Mouse (Mus musculus) left cerebral cortex, adult 11 months (tissue): ENCODE measurements around the gene Syne1.

ENCODE experiments used
- DNase-seq: peaks from one replicate; pipeline ENCODE4 v3.0.0; 2022; ENCODE audit warnings: low spot score

The Syne1 gene

DNA sequence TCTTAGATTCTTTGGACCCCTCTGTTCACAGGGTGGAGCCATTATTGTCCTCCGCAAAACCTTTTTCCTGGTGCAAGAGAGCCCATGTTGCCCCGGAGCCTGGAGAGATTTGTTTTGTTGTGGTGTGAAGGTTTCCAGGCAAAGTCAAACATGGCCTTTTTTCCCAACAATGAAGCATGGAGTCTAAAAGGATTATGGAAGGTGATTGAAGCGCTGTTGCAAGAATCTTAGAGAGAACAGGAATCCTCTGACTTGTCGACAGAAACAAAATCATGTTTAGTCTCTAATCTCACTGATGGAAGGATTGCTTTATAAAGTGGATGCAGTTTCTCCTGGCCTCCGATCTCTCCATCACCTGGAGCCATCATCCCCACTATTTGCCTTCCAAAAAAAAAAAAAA, at the start of gene Syne1:
Gene Syne1 (minus strand): TSS at position 101 of the 400 bp plus-strand sequence.
- no peak for DNase-seq

DNA sequence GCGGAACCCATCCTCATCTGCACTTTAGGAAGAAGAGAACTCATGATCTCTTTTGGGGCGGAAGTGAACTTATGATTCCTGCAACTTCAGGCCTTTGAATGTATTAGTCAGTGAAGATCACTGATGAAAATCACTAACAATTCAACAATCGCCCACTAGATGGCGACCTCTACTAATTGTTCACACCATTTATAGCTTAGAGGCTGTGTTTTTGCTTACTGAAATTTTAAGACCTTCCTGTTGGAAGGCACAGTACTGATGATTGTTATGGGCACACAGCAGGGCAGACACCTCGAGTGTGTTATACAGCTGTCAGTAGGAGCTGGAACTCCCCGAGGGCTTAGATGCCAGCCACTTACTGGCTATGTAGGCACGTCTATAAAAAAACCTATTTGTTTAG, 48.8 kb upstream of the Syne1 start:
- peak; percentile 39 for DNase-seq

DNA sequence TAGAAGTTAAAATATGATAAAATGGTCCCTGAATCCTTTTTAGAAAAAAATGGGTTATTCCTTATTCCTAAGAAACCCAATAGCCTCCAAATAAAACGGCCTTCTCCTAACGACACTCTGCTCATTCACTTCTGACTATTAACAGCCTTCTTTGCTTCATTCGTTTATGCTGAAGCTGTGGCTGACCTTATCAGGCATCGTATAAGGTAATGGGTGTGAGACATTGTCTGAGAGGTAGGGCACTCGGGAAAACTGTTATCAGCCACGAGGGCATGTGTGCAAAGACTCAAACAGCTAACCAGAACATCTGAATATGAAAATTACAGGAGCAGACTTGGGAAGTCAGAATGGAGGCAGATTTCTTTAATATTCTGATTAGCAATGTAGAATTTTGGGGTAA, 45.3 kb upstream of the Syne1 start:
- no peak for DNase-seq

DNA sequence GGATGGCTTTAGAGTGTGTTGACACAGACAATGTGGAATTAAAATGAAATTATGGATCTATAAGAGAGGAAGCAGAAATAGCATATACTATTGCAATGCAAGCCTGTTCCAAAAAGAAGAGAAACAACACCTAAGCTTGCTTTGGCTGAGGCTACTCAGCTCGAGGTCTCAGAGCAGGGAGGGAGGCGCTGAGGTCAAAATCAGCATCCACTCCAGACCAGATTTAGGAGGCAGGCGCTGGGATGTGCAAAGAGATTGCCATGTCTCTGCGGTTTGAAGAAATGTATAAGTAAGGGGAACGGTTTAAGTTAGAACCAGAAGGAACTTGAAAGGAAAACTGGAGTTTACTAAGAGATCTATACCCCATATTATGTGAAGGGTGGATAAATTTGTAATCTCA, 43.2 kb upstream of the Syne1 start:
- no peak for DNase-seq

DNA sequence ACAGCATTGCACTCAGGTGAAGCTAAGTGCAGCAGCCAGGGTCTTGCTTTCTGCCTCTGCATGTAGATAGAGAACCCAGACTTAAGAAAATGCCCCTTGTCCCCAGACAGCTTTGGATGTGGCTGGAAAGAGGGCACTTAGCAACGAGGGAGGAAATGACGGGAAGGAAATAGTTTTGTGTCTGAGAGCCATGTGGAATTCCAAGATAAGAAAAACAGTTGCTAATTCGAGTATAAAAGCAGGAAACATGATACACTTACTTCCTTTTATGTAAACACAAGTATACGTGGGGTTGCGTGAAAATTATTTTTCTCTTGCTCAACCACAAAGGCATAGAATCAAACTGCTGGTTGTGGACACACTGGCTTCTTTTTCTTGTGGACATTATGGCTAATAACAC, 42.2 kb upstream of the Syne1 start, which contains the start of gene Myct1:
Gene Myct1 (plus strand): TSS at position 312 of the 400 bp plus-strand sequence.
- DNase-seq, result no peak

DNA sequence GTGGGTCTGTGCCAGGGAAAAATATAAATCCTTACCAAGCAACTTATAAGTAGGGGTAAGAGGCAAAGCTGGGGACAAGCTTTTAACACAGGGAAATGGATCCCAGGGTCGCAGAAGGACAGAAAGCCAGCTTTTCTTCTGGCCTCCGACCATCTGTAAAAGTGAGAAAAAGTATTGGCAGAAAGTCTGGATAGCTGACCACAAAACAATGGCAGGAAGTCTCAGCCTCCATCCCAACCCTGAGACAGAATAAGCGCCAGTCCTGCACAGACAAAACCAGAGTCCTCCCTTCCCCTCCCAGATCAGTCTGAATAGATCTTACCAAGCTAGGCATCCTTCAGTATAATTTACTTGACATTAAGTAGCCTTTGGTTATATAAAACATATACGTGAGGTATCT, 40.7 kb upstream of the Syne1 start:
- DNase-seq, result no peak

DNA sequence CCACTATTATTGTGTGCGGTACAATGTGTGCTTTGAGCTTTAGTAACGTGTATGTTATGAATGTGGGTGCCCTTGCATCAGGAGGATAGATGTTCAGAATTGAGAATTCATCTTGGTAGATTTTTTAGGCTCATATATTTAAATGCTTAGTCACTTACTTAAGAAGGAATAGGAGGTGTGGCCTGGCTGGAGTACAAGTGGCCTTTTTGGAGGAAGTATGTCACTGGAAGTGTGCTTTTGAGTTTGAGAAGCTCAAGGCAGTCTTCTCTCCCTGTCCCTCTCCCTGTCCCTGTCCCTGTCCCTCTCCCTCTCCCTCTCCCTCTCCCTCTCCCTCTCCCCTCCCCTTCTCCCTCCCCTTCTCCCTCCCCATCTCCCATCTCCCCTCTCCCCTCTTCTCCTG, 39.8 kb upstream of the Syne1 start:
- no peak for DNase-seq

DNA sequence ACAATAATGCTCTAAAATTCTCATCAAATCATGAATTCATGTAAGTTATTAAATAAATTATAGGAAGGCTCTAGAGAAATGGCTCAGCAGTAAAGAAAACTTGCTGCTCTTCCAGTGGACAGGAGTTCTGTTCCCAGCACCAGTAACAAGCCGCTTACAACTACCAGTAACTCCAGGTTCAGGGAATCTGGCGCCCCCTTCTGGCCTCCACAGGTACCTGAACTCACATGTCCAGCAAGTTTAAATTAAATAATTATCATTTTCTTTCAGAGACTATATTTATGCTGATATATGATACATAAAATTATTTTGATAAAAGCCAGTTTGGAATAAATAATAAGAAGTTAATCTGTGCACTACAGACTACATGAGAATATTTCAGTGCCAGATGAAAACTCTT, 22.0 kb upstream of the Syne1 start:
- DNase-seq, result no peak

DNA sequence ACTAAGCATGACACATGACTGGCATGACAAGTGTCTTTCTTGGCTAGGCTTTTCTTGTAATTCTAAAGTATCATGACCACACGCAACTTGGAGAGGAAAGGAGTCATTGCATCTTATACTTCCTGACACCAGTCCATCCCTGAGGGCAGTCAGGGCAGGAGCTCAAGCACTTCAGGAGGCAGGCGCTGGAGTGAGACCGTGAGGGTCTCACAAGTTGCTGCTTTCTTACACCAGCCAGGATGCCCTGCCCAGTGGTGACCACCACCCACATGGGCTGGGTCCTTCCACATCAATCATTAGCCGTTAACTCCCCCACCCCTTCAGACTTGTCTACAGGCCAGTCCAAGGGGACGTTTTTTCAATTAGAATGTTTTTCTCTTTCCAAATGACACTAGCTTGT, 20.1 kb upstream of the Syne1 start:
- DNase-seq, result no peak

DNA sequence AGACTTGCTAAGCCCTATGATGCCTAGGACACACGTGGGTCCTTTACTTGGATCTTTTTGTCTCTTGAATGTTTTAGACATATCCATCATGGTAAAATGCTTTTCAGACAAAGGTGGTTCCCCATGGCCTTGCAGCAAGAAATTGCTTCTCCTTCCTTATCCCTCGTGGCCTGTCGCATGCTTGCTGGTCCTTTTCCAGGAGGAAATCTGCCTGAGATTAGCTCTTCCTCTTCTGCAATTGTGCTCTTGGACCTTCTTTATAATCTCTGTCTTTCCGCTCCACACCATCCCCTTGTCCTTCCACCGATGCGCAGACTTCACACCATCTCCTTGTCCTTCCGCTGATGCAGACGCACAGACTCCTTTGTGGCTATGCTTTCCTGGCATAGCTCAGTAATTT, 18.8 kb upstream of the Syne1 start:
- DNase-seq, result no peak

DNA sequence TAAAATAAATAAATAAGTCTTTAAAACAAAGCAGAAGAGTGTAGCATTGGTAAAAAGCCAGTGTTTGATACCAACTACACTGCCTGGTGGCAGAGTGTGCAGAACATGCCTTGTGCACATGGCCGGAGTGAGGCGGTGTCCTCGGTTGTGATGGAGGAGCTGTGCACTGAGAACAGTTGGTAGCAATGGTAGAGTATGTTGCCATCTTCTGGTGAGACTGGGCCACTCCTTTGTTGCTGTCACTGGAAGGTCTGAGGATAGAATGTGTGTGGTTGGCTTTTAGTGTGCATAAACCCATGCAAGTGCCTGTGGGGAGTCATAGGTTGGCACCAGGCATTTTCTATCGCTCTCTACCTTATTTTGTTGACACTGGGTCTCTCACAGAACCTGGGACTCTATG, 17.7 kb upstream of the Syne1 start:
- no peak for DNase-seq

DNA sequence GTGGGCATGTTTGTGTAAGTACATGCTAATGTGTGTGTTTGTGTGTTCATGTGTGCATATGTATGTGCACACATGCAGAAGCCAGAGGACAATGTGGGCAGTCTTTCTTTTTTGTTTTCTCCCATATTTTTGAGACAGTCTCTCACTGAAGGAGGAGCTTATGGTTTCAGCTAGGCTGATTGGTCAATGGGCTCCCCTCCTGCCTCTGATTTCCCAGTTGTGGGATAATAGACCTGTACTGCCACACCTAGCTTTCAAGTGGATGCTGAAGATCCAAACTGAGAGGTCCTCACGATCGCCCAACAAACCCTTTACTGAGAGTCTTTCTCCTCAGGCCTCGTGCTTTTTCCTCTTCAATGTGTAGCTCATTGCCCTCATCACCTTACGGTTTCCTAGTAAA, 10.4 kb upstream of the Syne1 start:
- DNase-seq, result no peak

DNA sequence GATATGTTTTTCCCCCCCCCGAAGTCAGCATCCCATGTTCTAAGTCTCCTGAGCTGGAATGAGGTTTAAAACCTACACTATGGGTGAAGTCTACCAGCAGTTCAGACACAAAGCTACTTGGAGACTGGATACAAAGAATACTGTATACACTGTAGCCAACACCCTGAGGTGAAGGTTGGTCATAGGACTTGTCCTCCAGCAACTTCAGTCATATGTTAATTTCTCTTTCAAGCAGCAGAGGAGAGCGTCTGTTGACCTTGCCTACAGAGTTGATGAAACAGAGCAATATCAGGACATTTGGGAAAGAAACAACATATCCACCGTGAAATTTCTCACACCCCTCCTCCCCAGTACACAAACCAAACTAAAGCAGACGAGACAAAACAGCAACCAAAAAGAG, 9.2 kb upstream of the Syne1 start:
- no peak for DNase-seq

DNA sequence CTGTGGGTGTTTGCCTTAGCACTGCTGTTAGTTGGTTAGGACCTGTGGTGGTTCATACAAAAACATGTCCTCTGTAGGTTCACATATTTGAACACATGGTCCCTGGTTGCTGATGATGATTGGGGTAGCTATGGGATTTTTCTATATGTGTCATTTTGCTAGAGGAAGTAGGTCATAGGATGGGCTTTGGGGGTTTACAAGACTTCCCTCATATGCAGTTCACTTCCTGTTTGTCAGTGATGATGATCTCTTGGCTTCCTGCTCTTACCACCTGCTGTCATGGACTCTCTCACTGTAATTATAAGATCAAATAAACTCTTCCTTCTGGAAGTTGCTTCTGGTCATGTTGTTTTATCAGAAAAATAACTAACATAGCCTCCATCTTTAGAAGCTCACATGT, 7.5 kb upstream of the Syne1 start:
- no peak for DNase-seq

DNA sequence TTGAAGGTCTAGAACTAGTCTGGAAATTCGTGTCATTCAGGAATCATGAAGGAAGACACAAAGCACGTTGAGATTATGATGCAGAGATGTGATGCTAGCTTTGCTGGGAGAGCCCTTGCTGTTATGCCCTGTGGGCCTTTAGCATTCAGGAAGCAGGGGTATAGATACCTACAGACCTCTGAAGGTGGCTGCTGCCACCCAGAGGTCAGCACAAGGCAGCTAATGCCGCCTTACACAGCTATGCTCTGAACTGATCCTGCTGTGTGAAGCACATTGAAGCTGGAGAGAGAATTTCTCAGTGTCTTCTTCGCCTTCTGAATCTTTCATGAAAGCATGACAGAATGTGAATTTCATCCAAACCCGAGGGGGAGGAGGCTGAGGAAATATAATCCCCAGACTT, 3.7 kb upstream of the Syne1 start:
- no peak for DNase-seq

DNA sequence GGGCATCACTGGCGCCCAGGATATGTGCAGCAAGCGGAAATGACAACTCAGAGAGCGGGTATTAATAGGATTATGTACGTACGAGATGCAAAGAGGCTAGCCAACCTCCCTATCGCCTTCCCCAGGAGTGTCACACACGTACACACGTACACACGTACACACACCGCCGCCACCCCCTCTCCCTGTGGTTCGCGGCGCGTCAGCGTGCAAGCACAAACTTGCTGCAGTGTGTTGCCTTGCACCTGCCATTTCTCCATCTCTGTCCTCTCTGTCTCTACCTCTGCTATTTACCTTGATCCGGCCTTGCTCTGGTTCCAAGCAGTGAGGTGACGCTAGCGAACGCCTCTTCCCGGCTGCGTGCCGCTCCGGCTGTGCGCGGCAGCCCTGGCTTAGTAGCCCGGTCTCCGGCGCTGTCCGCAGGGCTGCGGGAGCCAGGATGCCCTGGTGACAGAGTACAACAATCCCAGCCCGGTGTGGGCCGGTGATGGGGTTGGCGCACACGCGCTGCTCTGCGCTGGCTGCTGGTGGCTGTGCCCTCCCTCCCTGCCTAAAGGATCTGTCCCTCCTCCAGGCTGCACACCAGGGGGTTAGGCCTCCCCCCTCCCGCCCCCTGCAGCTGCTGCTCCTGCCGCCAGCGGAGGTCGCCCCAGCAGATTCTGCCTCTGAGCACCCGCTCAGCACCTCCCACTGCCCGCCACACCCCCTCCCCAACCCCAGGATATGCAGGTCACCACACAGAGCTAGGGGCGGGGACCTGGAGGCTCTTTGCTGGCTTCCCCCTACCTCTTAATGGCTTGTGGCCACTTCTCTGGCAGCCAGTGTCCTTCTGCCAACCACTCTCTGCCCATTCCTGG, 887 bp downstream of the Syne1 start:
- peak; percentile 33 for DNase-seq

DNA sequence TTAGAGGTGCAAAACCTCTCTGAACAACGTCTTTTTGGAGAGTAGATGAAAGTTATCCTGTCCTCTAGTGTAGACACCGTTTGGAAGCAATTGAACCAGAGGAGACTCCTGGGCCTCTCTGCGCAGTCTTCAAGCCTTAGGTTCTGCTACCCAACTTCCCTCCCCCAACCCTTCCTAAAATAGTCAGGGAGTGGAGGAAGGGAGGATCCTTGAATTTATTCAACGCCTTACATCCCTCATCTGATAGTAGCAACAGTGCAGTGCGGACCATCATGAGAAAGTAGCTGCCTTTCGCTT, 1.5 kb downstream of the Syne1 start:
- DNase-seq, result no peak

DNA sequence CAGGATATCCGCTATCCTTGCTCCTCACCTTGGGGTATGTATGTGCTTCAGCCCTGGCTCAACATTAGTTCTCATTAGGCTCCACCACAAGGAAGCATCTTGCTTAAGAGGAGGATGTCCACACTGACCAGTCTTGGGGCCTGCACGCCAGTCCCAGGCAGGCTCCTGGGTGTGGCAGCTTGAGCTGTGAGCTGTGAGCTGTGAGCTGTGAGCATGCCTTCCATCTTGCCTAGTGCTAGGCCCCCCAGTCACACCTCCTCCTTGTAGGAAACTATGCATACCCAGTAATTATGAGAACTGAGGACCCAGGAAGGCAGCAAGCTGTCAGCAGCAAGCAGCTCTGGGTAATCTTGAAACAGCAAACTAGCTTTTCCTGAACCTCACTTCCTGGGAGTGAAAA, 2.6 kb downstream of the Syne1 start:
- DNase-seq, result no peak

DNA sequence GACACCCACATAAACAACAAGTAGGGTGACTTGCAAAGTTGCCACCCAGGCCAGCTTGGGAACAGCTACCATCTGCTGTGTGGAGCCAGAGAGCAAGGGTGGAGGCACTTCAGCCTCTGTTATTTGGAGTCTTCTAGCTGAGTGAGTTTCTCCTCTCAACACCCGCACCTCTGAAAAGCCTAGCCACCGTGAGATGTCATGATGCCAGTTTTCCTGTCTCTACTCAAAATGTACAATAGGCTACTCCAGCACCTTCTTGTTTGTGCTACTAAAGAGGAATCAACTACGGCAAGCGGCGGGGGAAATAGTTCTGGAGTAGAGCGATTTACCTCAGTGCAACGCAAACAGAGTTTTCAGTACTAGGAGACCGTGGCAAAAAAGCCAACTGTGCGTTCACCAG, 3.5 kb downstream of the Syne1 start:
- no peak for DNase-seq

DNA sequence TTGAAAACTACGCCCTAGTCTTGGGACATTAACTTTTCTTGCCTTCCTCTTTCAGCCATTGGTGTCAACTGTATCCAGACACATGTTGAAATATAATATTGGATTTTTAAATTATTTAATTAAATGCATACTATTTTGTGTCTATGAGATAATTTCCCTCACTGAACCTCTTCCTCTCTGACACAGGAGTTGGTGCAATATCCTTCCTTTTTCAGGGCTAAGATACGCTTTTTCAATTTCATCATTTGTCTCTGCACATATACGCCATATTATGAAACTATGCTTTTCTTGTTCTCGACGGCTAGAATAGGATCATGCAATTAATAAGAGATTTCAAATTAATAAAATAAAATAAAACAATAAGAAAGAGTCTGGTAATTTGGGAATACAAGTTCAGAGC, 4.9 kb downstream of the Syne1 start:
- no peak for DNase-seq

DNA sequence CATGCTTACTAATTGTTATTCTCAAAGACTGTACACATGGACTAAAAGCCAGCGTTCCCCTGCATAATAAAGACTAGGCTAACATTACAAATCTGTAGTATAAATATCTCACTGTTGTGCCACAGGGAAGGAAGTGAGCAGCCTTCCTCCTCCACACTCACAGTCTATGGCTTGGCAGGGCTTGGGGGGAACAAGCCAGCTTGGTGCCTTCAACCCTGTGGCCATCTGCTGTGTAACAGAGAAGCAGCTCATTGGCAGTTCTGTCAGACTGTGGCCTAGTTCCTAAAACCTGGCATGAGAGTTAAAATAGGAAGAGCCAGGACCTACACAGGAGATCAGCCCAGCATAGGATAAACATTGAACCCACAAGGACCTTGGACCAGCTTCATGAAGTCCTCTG, 23.0 kb downstream of the Syne1 start:
- no peak for DNase-seq

DNA sequence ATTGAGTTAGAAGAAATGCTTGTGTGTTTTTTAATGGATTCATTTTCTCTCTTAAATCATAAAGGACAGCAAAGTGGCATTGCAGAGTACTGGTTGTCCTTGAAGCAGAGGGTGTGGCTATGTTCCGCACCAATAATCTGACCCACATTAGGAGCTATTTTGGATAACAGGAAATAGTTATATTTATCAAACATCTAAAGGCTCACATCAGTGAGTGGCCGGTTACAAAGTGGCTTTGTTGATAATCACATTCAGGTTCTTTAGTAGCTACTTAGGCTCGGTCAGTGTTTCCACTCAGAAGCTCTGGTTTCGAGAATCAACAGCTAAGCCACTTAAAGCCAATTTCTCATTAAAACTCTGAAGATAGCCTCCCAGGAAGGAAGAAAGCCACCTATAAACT, 23.6 kb downstream of the Syne1 start:
- no peak for DNase-seq

DNA sequence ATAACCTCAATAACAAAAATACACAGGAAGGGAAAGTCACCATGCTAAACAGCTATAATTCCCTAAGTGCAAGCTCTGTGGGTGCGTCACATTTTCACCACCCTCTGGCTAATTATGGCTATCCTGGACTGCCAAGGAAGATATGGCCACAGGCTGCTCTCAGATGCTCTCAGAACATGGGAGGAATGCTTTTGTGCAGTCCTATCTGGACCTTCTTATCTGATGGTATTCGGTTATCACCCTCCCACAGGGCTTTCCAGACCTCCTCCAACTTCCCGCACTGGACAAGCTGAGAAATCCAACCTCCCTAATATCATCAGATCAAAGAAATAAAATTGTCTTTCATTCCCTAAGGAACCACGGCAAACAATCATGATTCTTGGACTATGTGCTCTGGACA, 28.4 kb downstream of the Syne1 start:
- no peak for DNase-seq

DNA sequence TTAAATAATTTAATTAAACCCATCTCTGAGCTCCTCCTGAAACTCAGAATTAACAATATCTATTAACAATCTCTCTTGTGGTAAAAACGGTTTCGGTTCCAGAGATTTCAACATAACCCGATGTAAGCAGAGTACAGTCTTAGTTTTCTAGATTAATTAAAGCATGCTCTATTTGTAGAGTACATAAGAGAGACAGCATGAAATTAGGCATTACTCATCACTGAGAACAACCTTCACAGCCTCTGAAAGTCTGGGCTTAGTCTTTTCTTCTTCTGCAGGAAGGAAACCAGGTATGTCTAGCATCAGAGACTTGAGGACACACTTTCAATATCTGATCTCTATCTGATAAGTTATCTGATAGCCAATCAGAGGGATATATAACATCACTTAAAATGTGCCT, 29.0 kb downstream of the Syne1 start:
- no peak for DNase-seq

DNA sequence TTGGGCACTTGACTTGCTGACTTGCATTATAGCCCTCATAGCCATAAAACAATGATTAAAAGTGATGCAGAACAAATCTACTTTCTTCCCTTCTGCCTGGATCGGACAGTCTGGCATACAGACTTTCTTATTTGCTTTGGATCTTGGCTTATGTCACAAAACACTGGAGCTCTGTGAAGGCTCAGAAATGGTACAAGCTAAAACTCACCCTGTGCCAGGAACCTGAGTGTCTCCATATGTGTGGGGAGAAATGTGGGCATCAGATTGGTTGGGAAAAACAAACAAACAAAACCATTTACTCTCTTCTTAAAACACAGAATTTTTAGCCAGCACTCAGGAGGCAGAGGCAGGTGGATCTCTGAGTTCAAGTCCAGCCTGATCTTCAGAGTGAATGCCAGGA, 30.6 kb downstream of the Syne1 start:
- DNase-seq, result no peak
